Mouse (Mus musculus) C2C12 (cell line): ENCODE measurements around the gene Slc5a2.

Experiments used
- CEBPB ChIP-seq: IDR thresholded peaks from one replicate; pipeline ENCODE4 v1.6.1; 2011; ENCODE audit warnings: low read depth, mild to moderate bottlenecking, control low read depth, moderate library complexity
- CTCF ChIP-seq: IDR thresholded peaks from one replicate; pipeline ENCODE4 v1.5.1; 2011; ENCODE audit not compliant: control insufficient read depth, insufficient read depth, insufficient read length
- MAX ChIP-seq: IDR thresholded peaks from one replicate; pipeline ENCODE4 v1.6.1; 2011; ENCODE audit warnings: mild to moderate bottlenecking, control low read depth
- MYOD1 ChIP-seq: IDR thresholded peaks from one replicate; pipeline ENCODE4 v1.6.1; 2011; ENCODE audit warnings: low read depth; ENCODE audit not compliant: control insufficient read depth, insufficient read length
- USF1 ChIP-seq: IDR thresholded peaks from one replicate; pipeline ENCODE4 v1.6.1; 2011; ENCODE audit warnings: low read depth, mild to moderate bottlenecking, control low read depth, moderate library complexity

DNA sequence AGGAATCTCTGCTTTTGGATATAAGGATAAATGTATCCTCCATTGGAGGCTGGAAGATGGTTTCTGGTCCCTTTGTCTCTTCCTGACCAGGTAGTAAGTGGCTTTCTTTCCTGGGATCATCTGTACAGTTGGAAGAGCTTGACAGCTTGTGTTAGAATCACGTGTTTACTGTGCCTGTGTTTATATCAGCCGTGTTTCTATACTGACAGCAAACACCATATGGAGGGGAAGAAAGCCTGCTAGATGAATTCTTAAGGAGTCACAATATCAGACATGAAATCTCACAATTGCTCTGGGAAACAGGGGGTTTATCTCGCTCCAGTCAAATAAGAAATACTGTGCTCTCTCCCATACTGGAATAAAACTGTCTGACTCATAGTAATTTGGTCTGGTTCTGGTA lies 43.8 kb downstream of the Slc5a2 start:
- TF ChIP-seq CTCF: no peak
- no peak for TF ChIP-seq MAX
- TF ChIP-seq CEBPB: no peak
- no peak for TF ChIP-seq MYOD1
- TF ChIP-seq USF1: no peak
